Mouse (Mus musculus) thymus, adult 2 months (tissue): ENCODE measurements around the gene Immp2l.

Experiments used
- CTCF ChIP-seq: fragments of 200-500 bp; IDR thresholded peaks from 2 replicates; pipeline ENCODE4 v1.5.1; 2012; ENCODE audit warnings: mild to moderate bottlenecking, control low read depth, low read length, moderate library complexity, borderline replicate concordance; ENCODE audit not compliant: control insufficient read depth, poor library complexity, insufficient read depth; ENCODE audit errors: extremely low read depth
- POLR2A ChIP-seq: fragments of 200-500 bp; IDR thresholded peaks from 2 replicates; pipeline ENCODE4 v1.6.1; 2012; ENCODE audit warnings: mild to moderate bottlenecking, low read length, control low read depth, moderate library complexity; ENCODE audit not compliant: control insufficient read depth, poor library complexity, insufficient read depth; ENCODE audit errors: extremely low read depth

DNA sequence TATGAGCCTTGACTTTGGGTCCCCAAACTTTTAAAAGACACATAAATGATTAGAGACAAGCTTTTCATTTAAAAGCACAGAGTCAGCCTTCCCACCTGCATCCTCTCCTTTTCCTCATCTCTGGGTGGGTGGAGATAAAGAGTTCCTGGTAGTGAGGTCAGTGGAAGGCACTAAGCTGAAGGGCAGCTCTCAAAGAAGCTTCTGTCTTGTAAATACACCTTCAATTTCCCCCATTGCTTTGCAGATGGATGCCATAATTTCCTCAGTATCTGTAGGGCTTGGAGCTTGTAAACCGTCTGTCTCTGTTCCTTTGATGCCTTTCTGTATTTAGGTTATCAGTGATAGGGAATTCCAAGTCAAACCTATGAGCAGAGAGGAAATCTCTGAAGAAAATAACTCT is 362.8 kb downstream of the Immp2l start:
- no peak for TF ChIP-seq POLR2A
- TF ChIP-seq CTCF: no peak
